Mouse (Mus musculus): ENCODE measurements at regions not wholly inside any gene's neighbourhood (a gene's known extent, or its start where the extent isn't known, plus 50 kb on each side); places are given as distances from the start of the nearest gene placed in this dataset.

DNA sequence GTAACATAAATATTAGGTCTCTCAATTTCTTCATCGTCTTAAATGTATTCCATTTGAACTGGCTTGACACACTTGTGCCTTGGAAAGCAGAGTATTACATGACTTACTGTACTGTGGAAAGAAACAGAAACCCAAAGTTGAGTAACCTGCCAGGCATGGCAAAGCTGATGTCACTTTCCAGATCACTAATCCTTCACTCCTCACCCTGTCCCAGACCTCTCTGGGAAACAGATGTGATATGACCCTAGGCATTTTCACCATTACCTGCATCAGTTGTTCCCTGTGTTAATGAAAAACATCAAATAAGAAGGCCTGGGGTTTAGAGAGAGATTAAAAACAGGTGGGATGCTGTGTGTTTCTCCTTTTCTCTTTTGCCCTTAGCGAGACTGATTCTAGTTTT is 161.4 kb upstream of the Gm10192 start:
- Histone ChIP-seq H3K4me2 (ENCODE audit: low read depth) (no peak overlapping the region), H3K9ac (ENCODE audit: low read length) (no peak overlapping the region), H3K4me1 (ENCODE audit: control insufficient read depth, insufficient read depth, low read length) (no peaks in the 10 kb centered on the region), H3K36me3 (ENCODE audit: control insufficient read depth, insufficient read depth, low read length) (no peaks in the 10 kb centered on the region), H3K9me3 (ENCODE audit: control insufficient read depth, low read length) (no peaks in the 10 kb centered on the region), H3K27me3 (ENCODE audit: control insufficient read depth, insufficient read depth, low read length) (no peaks in the 10 kb centered on the region), H3K27ac (ENCODE audit: low read depth, low read length) (no peak overlapping the region), H3K4me3 (ENCODE audit: low read depth, low read length) (no peak overlapping the region)
- WGBS = 79% methylated on average over 2 of the region's 2 CpGs
- ATAC-seq (ENCODE audit: insufficient read depth, low FRiP score, low TSS enrichment) (no peak), DNase-seq (ENCODE audit: low spot score) (no peak)

- H3K9me3 ChIP-seq (ENCODE audit: control insufficient read depth, low read length) = no peaks in the 10 kb centered on the region
- WGBS = 88% methylated on average over 1 of the region's 1 CpGs
- DNase-seq (ENCODE audit: low spot score) (no peak), ATAC-seq (ENCODE audit: insufficient read depth, low FRiP score, low TSS enrichment) (no peak)
- no peak overlapping the region for H3K9ac ChIP-seq (ENCODE audit: low read length)
- no peaks in the 10 kb centered on the region for H3K36me3 ChIP-seq (ENCODE audit: control insufficient read depth, insufficient read depth, low read length)
- no peak overlapping the region for H3K4me3 ChIP-seq (ENCODE audit: low read depth, low read length)
- no peak overlapping the region for H3K27ac ChIP-seq (ENCODE audit: low read depth, low read length)
- no peaks in the 10 kb centered on the region for H3K27me3 ChIP-seq (ENCODE audit: control insufficient read depth, insufficient read depth, low read length)
- no peak overlapping the region for H3K4me2 ChIP-seq (ENCODE audit: low read depth)
- H3K4me1 ChIP-seq (ENCODE audit: control insufficient read depth, insufficient read depth, low read length) = no peaks in the 10 kb centered on the region
These were observed 160.4 kb upstream of the Gm10192 start for GRCm38 (mm10) chr4:97343378-97343777.

Data from neural tube, embryonic 11.5 days (tissue).